Mouse (Mus musculus): ENCODE data around the gene Serpina3a. TPM values are rescaled to one million over a fixed set of nuclear protein-coding genes. Genes with fewer than 3 reads are reported as not detected.
"Not testable (repeated sequence)": the region's sequence is repeated elsewhere in the genome, so short reads cannot be mapped to it uniquely, and the experiment has no call there.

Gene Serpina3a
- not detected in 2 replicates for total RNA-seq (2014; fragmentation: Nextera tagmentation)
- total RNA-seq (2017): 0.16 TPM in 1 of 2 replicates, not detected in the other
- not detected in 2 replicates for polyA plus RNA-seq (2012)

DNA sequence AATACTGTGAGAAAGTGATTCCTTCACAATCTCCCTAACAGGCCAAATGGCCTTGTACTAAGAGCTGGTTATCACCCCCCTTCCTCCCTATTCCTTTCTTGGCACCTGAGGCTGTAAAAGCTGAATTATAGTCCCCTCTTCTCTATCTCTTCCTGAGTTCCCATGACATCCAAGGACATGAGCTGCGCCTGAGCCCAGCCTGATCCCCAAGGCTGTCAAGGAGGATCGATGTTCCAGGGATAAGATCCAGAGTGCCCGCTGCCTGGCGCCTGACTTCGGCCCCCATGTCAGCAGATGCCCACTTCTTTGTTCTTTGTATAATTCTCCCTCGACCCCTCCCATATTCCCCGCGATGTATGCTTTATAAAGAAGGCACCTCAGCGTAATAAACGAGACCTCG, at the start of gene Serpina3a:
TSS of gene Serpina3a (plus strand) at position 392 of the 400 bp plus-strand sequence.
- not testable (repeated sequence) for H3K27me3 ChIP-seq (ENCODE audit: insufficient read depth, low read length); H3K4me1 ChIP-seq (ENCODE audit: insufficient read depth, low read depth, low read length); ATAC-seq (ENCODE audit: extremely low read depth, insufficient number of reproducible peaks, low FRiP score, poor library complexity, severe bottlenecking); H3K4me3 ChIP-seq (ENCODE audit: low read depth, low read length); H3K36me3 ChIP-seq (replicated peaks); DNase-seq (ENCODE audit: low spot score)
- H3K9me3 ChIP-seq (replicated peaks): peaks cover 65% of the 10 kb centered on the region

DNA sequence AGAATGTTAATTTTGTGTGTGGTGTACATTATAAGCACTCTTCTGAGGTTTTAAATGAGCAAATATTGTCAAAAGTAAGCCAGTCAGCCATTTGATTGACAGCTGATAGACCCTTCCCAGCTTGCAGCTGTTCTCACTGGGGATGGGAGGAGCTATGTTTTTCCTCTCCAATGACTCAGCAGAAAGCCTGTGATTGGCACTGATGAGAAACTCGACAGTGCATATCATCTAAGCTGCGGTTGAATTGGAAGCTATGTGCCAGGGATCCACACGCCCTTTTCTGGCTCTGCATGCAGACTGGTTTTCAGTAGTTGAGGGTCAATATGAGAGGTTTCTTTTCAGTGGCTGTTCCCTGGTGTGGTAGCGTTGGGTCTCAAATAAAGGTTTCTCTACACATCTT, 48.0 kb upstream of the Serpina3a start:
- H3K4me3 ChIP-seq (ENCODE audit: low read depth, low read length): no peak overlapping the region
- DNase-seq (ENCODE audit: low spot score) (no peak), ATAC-seq (ENCODE audit: extremely low read depth, insufficient number of reproducible peaks, low FRiP score, poor library complexity, severe bottlenecking) (no peak)
- no peaks in the 10 kb centered on the region for H3K27me3 ChIP-seq (ENCODE audit: insufficient read depth, low read length)
- H3K9me3 ChIP-seq (replicated peaks): peaks cover 85% of the 10 kb centered on the region
- H3K4me1 ChIP-seq (ENCODE audit: insufficient read depth, low read depth, low read length): no peaks in the 10 kb centered on the region
- H3K36me3 ChIP-seq (replicated peaks): no peaks in the 10 kb centered on the region
- no peak for TF ChIP-seq GATA1 (IDR thresholded peaks at IDR 0.05; ENCODE audit: borderline replicate concordance, low read length)

DNA sequence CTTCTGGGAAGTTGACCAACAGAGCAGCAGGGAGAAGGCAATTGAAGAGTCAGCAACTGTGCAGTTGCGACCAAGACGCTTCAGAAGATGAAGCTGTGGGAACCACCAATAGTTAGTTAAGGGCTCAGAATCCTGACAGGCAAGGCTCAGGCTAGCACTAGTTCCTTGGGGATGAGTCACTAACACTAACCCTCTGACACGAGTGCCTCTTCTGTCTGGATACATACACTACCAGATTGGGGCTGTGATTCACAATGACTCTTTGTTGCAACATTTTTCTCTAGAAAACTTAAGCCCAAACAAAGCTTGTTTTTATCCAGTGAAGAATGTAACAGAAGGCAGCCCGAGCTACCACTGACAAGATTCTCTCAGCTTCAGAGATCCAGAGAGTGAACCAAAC, 47.5 kb upstream of the Serpina3a start:
- H3K27me3 ChIP-seq (ENCODE audit: insufficient read depth, low read length): no peaks in the 10 kb centered on the region
- H3K9me3 ChIP-seq (replicated peaks): peaks cover 85% of the 10 kb centered on the region
- DNase-seq (ENCODE audit: low spot score) (no peak), ATAC-seq (ENCODE audit: extremely low read depth, insufficient number of reproducible peaks, low FRiP score, poor library complexity, severe bottlenecking) (no peak)
- H3K4me1 ChIP-seq (ENCODE audit: insufficient read depth, low read depth, low read length): no peaks in the 10 kb centered on the region
- TF ChIP-seq GATA1 (IDR thresholded peaks at IDR 0.05; ENCODE audit: borderline replicate concordance, low read length) (no peak), CTCF (IDR thresholded peaks at IDR 0.05; ENCODE audit: low read depth, low read length) (no peak), GATA2 (IDR thresholded peaks at IDR 0.05; ENCODE audit: borderline replicate concordance, low read depth, low read length) (no peak), POLR2AphosphoS5 (IDR thresholded peaks at IDR 0.05; ENCODE audit: insufficient replicate concordance, low read depth, low read length) (no peak), TAL1 (conservative IDR thresholded peaks at IDR 0.05; ENCODE audit: low read depth, low read length) (no peak)
- no peaks in the 10 kb centered on the region for H3K36me3 ChIP-seq (replicated peaks)
- no peak overlapping the region for H3K4me3 ChIP-seq (ENCODE audit: low read depth, low read length)

DNA sequence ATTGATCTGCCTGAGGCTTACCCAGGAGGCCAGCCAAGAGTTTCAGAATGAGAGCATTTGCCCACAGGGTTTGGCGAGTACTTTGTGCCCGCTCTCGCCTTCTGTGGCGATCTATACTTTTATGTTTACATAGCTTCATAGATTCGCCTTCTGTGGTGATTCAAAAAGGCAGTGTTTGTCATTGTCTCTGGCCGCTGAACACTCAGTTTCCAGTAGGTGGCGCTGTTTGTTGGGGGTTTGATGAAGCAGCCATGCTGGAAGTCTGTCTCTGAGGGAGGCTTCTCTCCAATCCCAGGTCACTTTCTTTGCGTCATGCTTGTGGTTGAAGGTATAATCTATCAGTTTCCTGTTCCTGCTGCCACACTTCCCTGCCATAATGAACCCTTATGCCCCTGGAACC, 46.3 kb upstream of the Serpina3a start:
- DNase-seq (ENCODE audit: low spot score): no peak
- Histone ChIP-seq H3K27me3 (ENCODE audit: insufficient read depth, low read length) (no peaks in the 10 kb centered on the region), H3K9me3 (replicated peaks) (peaks cover 86% of the 10 kb centered on the region), H3K4me1 (ENCODE audit: insufficient read depth, low read depth, low read length) (no peaks in the 10 kb centered on the region), H3K4me3 (ENCODE audit: low read depth, low read length) (no peak overlapping the region), H3K36me3 (replicated peaks) (no peaks in the 10 kb centered on the region)
- TF ChIP-seq TAL1 (conservative IDR thresholded peaks at IDR 0.05; ENCODE audit: low read depth, low read length) (no peak), POLR2AphosphoS5 (IDR thresholded peaks at IDR 0.05; ENCODE audit: insufficient replicate concordance, low read depth, low read length) (no peak), GATA2 (IDR thresholded peaks at IDR 0.05; ENCODE audit: borderline replicate concordance, low read depth, low read length) (no peak), GATA1 (IDR thresholded peaks at IDR 0.05; ENCODE audit: borderline replicate concordance, low read length) (no peak), CTCF (IDR thresholded peaks at IDR 0.05; ENCODE audit: low read depth, low read length) (no peak)
- ATAC-seq (ENCODE audit: extremely low read depth, insufficient number of reproducible peaks, low FRiP score, poor library complexity, severe bottlenecking): no peak

DNA sequence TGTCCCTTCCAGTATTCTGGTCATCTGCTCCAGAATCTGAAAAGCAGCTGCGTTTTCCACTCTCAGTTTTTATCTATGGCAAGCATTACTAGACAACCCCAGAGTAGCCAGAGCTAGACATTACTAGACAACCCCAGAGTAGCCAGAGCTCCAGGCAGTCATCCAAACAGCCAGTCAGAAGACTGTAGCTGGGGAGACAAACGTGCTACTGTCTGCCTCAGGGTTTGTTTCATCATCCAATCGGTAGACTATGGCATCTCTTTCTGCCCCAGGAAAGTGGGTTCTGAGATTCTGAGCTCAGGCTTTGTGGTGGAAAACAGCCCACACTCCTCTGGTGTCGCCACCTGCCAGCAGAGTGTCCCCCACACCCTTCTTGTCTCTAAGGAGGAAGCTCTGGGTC, 45.0 kb upstream of the Serpina3a start:
- Histone ChIP-seq H3K4me3 (ENCODE audit: low read depth, low read length) (no peak overlapping the region), H3K27me3 (ENCODE audit: insufficient read depth, low read length) (no peaks in the 10 kb centered on the region), H3K36me3 (replicated peaks) (no peaks in the 10 kb centered on the region), H3K4me1 (ENCODE audit: insufficient read depth, low read depth, low read length) (no peaks in the 10 kb centered on the region), H3K9me3 (replicated peaks) (peaks cover 85% of the 10 kb centered on the region)
- no peak for DNase-seq (ENCODE audit: low spot score)
- ATAC-seq (ENCODE audit: extremely low read depth, insufficient number of reproducible peaks, low FRiP score, poor library complexity, severe bottlenecking): no peak
- TF ChIP-seq GATA1 (IDR thresholded peaks at IDR 0.05; ENCODE audit: borderline replicate concordance, low read length) (no peak), TAL1 (conservative IDR thresholded peaks at IDR 0.05; ENCODE audit: low read depth, low read length) (no peak), GATA2 (IDR thresholded peaks at IDR 0.05; ENCODE audit: borderline replicate concordance, low read depth, low read length) (no peak), POLR2AphosphoS5 (IDR thresholded peaks at IDR 0.05; ENCODE audit: insufficient replicate concordance, low read depth, low read length) (no peak), CTCF (IDR thresholded peaks at IDR 0.05; ENCODE audit: low read depth, low read length) (no peak)

DNA sequence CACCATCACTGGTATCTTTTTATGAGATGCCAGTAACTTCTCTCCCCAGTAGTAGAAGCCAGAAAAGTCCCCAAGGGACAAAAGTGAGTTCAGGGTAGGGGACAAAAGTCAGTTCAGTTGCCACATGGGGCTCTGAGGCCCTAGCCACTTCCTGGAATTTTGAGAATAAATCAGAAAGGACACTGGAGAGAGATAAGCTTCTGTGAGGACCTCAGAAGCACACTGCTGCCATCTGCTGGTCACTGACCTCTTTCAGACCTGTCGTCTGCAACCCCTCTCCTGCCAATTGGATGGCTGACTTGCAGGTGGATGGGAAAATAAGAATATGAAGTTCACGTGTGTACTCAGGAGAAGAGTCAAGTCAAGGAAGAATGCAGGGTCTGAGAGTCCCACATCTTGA, 42.9 kb upstream of the Serpina3a start:
- no peaks in the 10 kb centered on the region for H3K27me3 ChIP-seq (ENCODE audit: insufficient read depth, low read length)
- H3K4me1 ChIP-seq (ENCODE audit: insufficient read depth, low read depth, low read length): no peaks in the 10 kb centered on the region
- peaks cover 85% of the 10 kb centered on the region for H3K9me3 ChIP-seq (replicated peaks)
- DNase-seq (ENCODE audit: low spot score): no peak
- no peaks in the 10 kb centered on the region for H3K36me3 ChIP-seq (replicated peaks)
- ATAC-seq (ENCODE audit: extremely low read depth, insufficient number of reproducible peaks, low FRiP score, poor library complexity, severe bottlenecking): no peak
- TF ChIP-seq GATA1 (IDR thresholded peaks at IDR 0.05; ENCODE audit: borderline replicate concordance, low read length): no peak
- TF ChIP-seq POLR2AphosphoS5 (IDR thresholded peaks at IDR 0.05; ENCODE audit: insufficient replicate concordance, low read depth, low read length): no peak
- TF ChIP-seq TAL1 (conservative IDR thresholded peaks at IDR 0.05; ENCODE audit: low read depth, low read length): no peak
- TF ChIP-seq GATA2 (IDR thresholded peaks at IDR 0.05; ENCODE audit: borderline replicate concordance, low read depth, low read length): no peak
- TF ChIP-seq CTCF (IDR thresholded peaks at IDR 0.05; ENCODE audit: low read depth, low read length): no peak
- no peak overlapping the region for H3K4me3 ChIP-seq (ENCODE audit: low read depth, low read length)

DNA sequence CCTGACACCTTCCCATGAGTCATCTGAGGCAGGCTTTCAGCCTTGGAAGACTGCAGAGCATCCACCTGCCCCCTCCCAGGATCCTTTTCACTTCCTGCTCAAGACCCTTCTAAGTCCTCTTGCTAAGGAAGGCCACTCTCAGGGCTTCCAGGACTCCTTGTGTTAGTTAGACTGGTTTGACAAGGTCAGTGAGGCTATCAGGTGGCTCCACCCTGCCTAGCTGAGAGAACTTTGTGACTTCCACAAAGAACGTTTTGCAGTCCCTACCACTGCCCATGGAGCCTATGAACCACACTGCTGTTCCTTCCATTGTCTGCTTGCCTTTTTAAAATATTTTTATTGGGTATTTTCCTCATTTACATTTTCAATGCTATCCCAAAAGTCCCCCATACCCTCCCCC, 40.8 kb upstream of the Serpina3a start:
- no peak for ATAC-seq (ENCODE audit: extremely low read depth, insufficient number of reproducible peaks, low FRiP score, poor library complexity, severe bottlenecking)
- Histone ChIP-seq H3K4me1 (ENCODE audit: insufficient read depth, low read depth, low read length) (no peaks in the 10 kb centered on the region), H3K27me3 (ENCODE audit: insufficient read depth, low read length) (no peaks in the 10 kb centered on the region), H3K4me3 (ENCODE audit: low read depth, low read length) (no peak overlapping the region), H3K9me3 (replicated peaks) (peaks cover 83% of the 10 kb centered on the region), H3K36me3 (replicated peaks) (no peaks in the 10 kb centered on the region)
- DNase-seq (ENCODE audit: low spot score): no peak
- TF ChIP-seq GATA2 (IDR thresholded peaks at IDR 0.05; ENCODE audit: borderline replicate concordance, low read depth, low read length) (no peak), CTCF (IDR thresholded peaks at IDR 0.05; ENCODE audit: low read depth, low read length) (no peak), TAL1 (conservative IDR thresholded peaks at IDR 0.05; ENCODE audit: low read depth, low read length) (no peak), POLR2AphosphoS5 (IDR thresholded peaks at IDR 0.05; ENCODE audit: insufficient replicate concordance, low read depth, low read length) (no peak), GATA1 (IDR thresholded peaks at IDR 0.05; ENCODE audit: borderline replicate concordance, low read length) (no peak)
